Mouse (Mus musculus) E14TG2a.4 (cell line): Measurements from ENCODE around the gene Slc28a3.

Experiments
- H3K27me3 ChIP-seq: 2 replicates; pipeline ENCODE4 v1.6.1; 2014; ENCODE audit warnings: low read length, control low read depth; ENCODE audit not compliant: insufficient read depth
- H3K36me3 ChIP-seq: 2 replicates; pipeline ENCODE4 v1.6.1; 2014; ENCODE audit warnings: low read length, control low read depth; ENCODE audit not compliant: insufficient read depth
- H3K4me1 ChIP-seq: replicated peaks from 2 replicates; pipeline ENCODE4 v1.6.1; 2014; ENCODE audit warnings: low read depth, low read length, control low read depth
- H3K4me3 ChIP-seq: replicated peaks from 2 replicates; pipeline ENCODE4 v1.5.1; 2014; ENCODE audit warnings: mild to moderate bottlenecking, low read length
- H3K9me3 ChIP-seq: 2 replicates; pipeline ENCODE4 v1.6.1; 2014; ENCODE audit warnings: low read length, control low read depth
- CTCF ChIP-seq: conservative IDR thresholded peaks from 2 replicates; pipeline ENCODE4 v1.5.1; 2014; ENCODE audit warnings: low read length
- NANOG ChIP-seq: IDR thresholded peaks from 2 replicates; pipeline ENCODE4 v1.6.1; 2014; ENCODE audit warnings: borderline replicate concordance, low read length, mixed read lengths
- POU5F1 ChIP-seq: IDR thresholded peaks from 2 replicates; pipeline ENCODE4 v1.6.1; 2014; ENCODE audit warnings: low read length, borderline replicate concordance

Gene Slc28a3

GRCm38 (mm10) chr13:58589517-58589858 lies 21.2 kb downstream of the Slc28a3 start:
- Histone ChIP-seq H3K4me1 (peaks cover 36% of the 10 kb centered on the region), H3K36me3 (no peaks in the 10 kb centered on the region), H3K9me3 (no peaks in the 10 kb centered on the region), H3K27me3 (peaks cover 14% of the 10 kb centered on the region), H3K4me3 (no peak overlapping the region)
- TF ChIP-seq CTCF, result peak; percentile 75
- no peak for TF ChIP-seq POU5F1
- TF ChIP-seq NANOG, result no peak; the same call in 1 of the 2 replicates

DNA sequence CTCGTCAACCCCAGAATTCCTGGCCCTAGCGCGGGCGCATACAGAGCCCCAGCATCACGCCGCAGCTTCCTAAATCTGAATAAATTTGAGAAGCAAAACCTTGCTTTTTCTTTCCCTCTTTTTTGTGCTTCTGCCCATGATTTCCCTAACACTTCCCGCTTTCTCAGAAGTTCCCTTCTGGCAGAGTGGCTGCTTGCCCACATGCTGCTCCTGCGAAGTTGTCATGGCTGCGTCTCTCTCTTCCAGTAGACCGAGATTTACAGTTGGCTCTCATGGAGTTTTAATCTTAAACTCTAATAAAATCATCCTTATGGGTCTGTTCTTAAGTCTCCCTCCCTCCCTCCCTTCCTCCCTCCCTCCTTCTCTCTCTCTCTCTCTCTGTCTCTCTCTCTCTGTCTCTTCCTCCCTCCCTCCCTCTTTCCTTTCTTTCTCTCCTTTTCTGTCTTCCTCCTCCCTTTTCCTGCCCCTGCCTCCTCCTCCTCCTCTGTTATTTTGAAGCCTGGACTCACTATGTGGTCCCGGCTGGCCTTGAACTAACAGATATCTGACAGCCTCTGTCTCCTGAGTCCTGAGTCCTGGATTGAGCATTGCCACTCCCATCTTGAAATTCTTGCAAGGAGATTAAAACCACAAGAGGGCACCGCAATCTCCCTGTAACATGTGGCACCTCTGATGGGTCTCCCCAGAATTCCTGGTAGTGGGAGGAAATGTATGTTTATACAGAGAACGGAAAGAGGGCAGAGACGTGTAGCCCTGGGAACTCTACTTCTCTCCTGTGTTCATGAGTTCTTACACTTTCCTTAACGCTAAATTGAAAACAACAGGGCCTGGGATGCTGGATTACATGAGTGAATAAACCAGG lies 21.8 kb downstream of the Slc28a3 start:
- TF ChIP-seq CTCF (no peak), POU5F1 (no peak), NANOG (no peak)
- Histone ChIP-seq H3K4me1 (peaks cover 36% of the 10 kb centered on the region), H3K4me3 (peak overlapping the region; percentile 35; the same call in 1 of the 2 replicates), H3K9me3 (no peaks in the 10 kb centered on the region), H3K36me3 (no peaks in the 10 kb centered on the region), H3K27me3 (peaks cover 14% of the 10 kb centered on the region)

GRCm38 (mm10) chr13:58587962-58588361 lies 22.7 kb downstream of the Slc28a3 start:
- Histone ChIP-seq H3K4me3 (peak overlapping the region; percentile 35), H3K27me3 (peaks cover 14% of the 10 kb centered on the region), H3K4me1 (peaks cover 31% of the 10 kb centered on the region), H3K9me3 (no peaks in the 10 kb centered on the region), H3K36me3 (no peaks in the 10 kb centered on the region)
- TF ChIP-seq NANOG (no peak), POU5F1 (no peak), CTCF (no peak)

- H3K27me3 ChIP-seq, result peaks cover under 1% of the 10 kb centered on the region; the same call in 1 of the 2 replicates
- H3K4me1 ChIP-seq, result peaks cover 3% of the 10 kb centered on the region
- H3K36me3 ChIP-seq, result no peaks in the 10 kb centered on the region
- H3K9me3 ChIP-seq, result no peaks in the 10 kb centered on the region
- no peak overlapping the region for H3K4me3 ChIP-seq
- TF ChIP-seq CTCF (no peak), POU5F1 (no peak), NANOG (no peak)
These were observed 44.5 kb downstream of the Slc28a3 start for GRCm38 (mm10) chr13:58566181-58566580.

- no peak for TF ChIP-seq NANOG
- TF ChIP-seq CTCF, result no peak
- no peak for TF ChIP-seq POU5F1
- no peaks in the 10 kb centered on the region for H3K36me3 ChIP-seq
- H3K9me3 ChIP-seq, result no peaks in the 10 kb centered on the region
- no peak overlapping the region for H3K4me3 ChIP-seq
- H3K27me3 ChIP-seq, result peaks cover 6% of the 10 kb centered on the region; the same call in 1 of the 2 replicates
- peaks cover 17% of the 10 kb centered on the region for H3K4me1 ChIP-seq
These were observed 50.1 kb downstream of the Slc28a3 start for GRCm38 (mm10) chr13:58560497-58561138.

DNA sequence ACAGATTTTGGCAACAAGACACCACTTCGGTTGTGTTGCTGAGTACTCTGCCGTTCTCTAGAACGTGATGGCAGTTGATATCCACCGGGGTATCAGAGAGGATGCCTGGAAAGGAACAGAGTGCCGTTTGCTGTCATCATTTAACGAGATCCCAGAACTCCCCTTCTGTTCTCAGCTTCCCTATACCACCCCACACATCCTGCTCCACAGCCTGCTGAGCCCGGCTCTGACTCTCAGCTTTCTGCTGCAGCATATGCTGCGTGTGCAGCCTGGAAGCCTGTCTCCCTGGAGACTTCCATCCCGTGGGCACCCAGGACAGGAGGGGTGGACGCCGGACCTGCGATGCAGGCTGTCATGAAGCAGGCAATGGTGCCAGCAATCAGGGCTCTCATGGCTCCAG lies 52.5 kb downstream of the Slc28a3 start:
- Histone ChIP-seq H3K9me3 (no peaks in the 10 kb centered on the region), H3K36me3 (no peaks in the 10 kb centered on the region), H3K4me3 (no peak overlapping the region), H3K27me3 (peaks cover 6% of the 10 kb centered on the region; the same call in 1 of the 2 replicates), H3K4me1 (peaks cover 18% of the 10 kb centered on the region)
- TF ChIP-seq CTCF (no peak), POU5F1 (no peak), NANOG (no peak)

- no peak overlapping the region for H3K4me3 ChIP-seq
- peak; percentile 79 for TF ChIP-seq CTCF
- no peak for TF ChIP-seq POU5F1
- H3K36me3 ChIP-seq, result no peaks in the 10 kb centered on the region
- H3K4me1 ChIP-seq, result peaks cover 18% of the 10 kb centered on the region
- peaks cover 4% of the 10 kb centered on the region; the same call in 1 of the 2 replicates for H3K27me3 ChIP-seq
- H3K9me3 ChIP-seq, result no peaks in the 10 kb centered on the region
These were observed 54.7 kb downstream of the Slc28a3 start for GRCm38 (mm10) chr13:58556018-58556417.

- Histone ChIP-seq H3K4me1 (peaks cover 18% of the 10 kb centered on the region), H3K36me3 (no peaks in the 10 kb centered on the region), H3K4me3 (no peak overlapping the region), H3K27me3 (no peaks in the 10 kb centered on the region), H3K9me3 (no peaks in the 10 kb centered on the region)
- no peak for TF ChIP-seq POU5F1
- no peak for TF ChIP-seq CTCF
- TF ChIP-seq NANOG, result no peak
These were observed 55.1 kb downstream of the Slc28a3 start for GRCm38 (mm10) chr13:58555561-58555960.
